Mouse (Mus musculus) CH12.LX (cell line): ENCODE measurements around the gene Scn4a. TPM values are rescaled to one million over a fixed set of nuclear protein-coding genes. Genes with fewer than 3 reads are reported as not detected.

Source experiments
- DNase-seq: peaks from one replicate; pipeline ENCODE4 v3.0.0-alpha.2; 2013; ENCODE audit errors: extremely low read depth
- H3K27ac ChIP-seq: 2 replicates; pipeline ENCODE4 v1.5.1; 2012; ENCODE audit warnings: low read depth, mild to moderate bottlenecking, control low read depth, moderate library complexity; ENCODE audit not compliant: insufficient read depth
- H3K27me3 ChIP-seq: replicated peaks from 2 replicates; pipeline ENCODE3; 2012; ENCODE audit warnings: inconsistent platforms
- H3K36me3 ChIP-seq, 2 experiments: replicated peaks in 1 of 2; 2 replicates each; pipeline versions ENCODE3 to v1.6.1; 2012; ENCODE audit warnings: inconsistent platforms in 1 of 2, low read length in 1 of 2, mild to moderate bottlenecking in 1 of 2, mixed read lengths in 1 of 2, moderate library complexity in 1 of 2; ENCODE audit not compliant: control insufficient read depth in 1 of 2, insufficient read depth in 1 of 2
- H3K4me1 ChIP-seq, 2 experiments: 2 replicates each; pipeline ENCODE4 v1.6.1; 2012; ENCODE audit warnings: inconsistent platforms in 1 of 2, moderate library complexity in 1 of 2; ENCODE audit not compliant: insufficient read depth in 2 of 2, control insufficient read depth in 1 of 2
- H3K4me2 ChIP-seq: 2 replicates; pipeline ENCODE4 v1.6.1; 2012; ENCODE audit warnings: low read depth, mild to moderate bottlenecking, control low read depth; ENCODE audit not compliant: poor library complexity, insufficient read depth, severe bottlenecking
- H3K4me3 ChIP-seq, 3 experiments: fragments of 150-350 bp in 1 of 3; sonication (generic) in 1 of 3; replicated peaks in 1 of 3; 2 replicates each; pipeline versions ENCODE3 to v1.5.1; 2011 to 2012; ENCODE audit warnings: low read depth in 2 of 3, low read length in 2 of 3, mild to moderate bottlenecking in 2 of 3, moderate library complexity in 2 of 3, control low read depth in 1 of 3, improper control_type of control experiment in 1 of 3, inconsistent platforms in 1 of 3, mixed read lengths in 1 of 3; ENCODE audit not compliant: poor library complexity in 1 of 3
- H3K79me2 ChIP-seq: replicated peaks from 2 replicates; pipeline ENCODE4 v1.6.1; 2012; ENCODE audit warnings: mild to moderate bottlenecking, moderate library complexity; ENCODE audit not compliant: control insufficient read depth, poor library complexity, insufficient read depth, severe bottlenecking; ENCODE audit errors: extremely low read depth
- H3K9ac ChIP-seq: 2 replicates; pipeline ENCODE4 v1.6.1; 2012; ENCODE audit warnings: low read depth, mild to moderate bottlenecking, control low read depth, moderate library complexity; ENCODE audit not compliant: insufficient read depth
- H3K9me3 ChIP-seq: replicated peaks from 2 replicates; pipeline ENCODE3; 2012; ENCODE audit warnings: low read length, inconsistent platforms, mixed read lengths
- CTCF ChIP-seq, 2 experiments: IDR thresholded peaks in 1 of 2; conservative IDR thresholded peaks in 1 of 2; 2 replicates each; pipeline ENCODE4 v1.5.1; 2011 to 2012; ENCODE audit warnings: low read depth in 2 of 2, low read length in 2 of 2, improper control_type of control experiment in 1 of 2, inconsistent platforms in 1 of 2, mild to moderate bottlenecking in 1 of 2, moderate library complexity in 1 of 2
- EP300 ChIP-seq: IDR thresholded peaks from 2 replicates; pipeline ENCODE4 v1.6.1; 2011; ENCODE audit warnings: low read length, improper control_type of control experiment
- JUND ChIP-seq: conservative IDR thresholded peaks from 2 replicates; pipeline ENCODE4 v1.6.1; 2011; ENCODE audit warnings: low read depth, low read length, improper control_type of control experiment
- MAFK ChIP-seq: IDR thresholded peaks from 2 replicates; pipeline ENCODE4 v1.6.1; 2011; ENCODE audit warnings: low read length, improper control_type of control experiment; ENCODE audit not compliant: insufficient replicate concordance
- MEF2A ChIP-seq: IDR thresholded peaks from 2 replicates; pipeline ENCODE4 v1.6.1; 2014; ENCODE audit warnings: low read depth, mild to moderate bottlenecking, inconsistent platforms, low read length, improper control_type of control experiment, borderline replicate concordance
- NELFE ChIP-seq: IDR thresholded peaks from 2 replicates; pipeline ENCODE4 v1.6.1; 2011; ENCODE audit warnings: low read depth, low read length, improper control_type of control experiment
- NRF1 ChIP-seq: IDR thresholded peaks from 2 replicates; pipeline ENCODE4 v1.6.1; 2014; ENCODE audit warnings: low read depth, mild to moderate bottlenecking, inconsistent platforms, low read length, improper control_type of control experiment, moderate library complexity
- POLR2A ChIP-seq: IDR thresholded peaks from 2 replicates; pipeline ENCODE4 v1.6.1; 2011; ENCODE audit warnings: low read depth, mild to moderate bottlenecking, improper control_type of control experiment, low read length
- RAD21 ChIP-seq: IDR thresholded peaks from 2 replicates; pipeline ENCODE4 v1.6.1; 2011; ENCODE audit warnings: low read depth, mild to moderate bottlenecking, low read length, improper control_type of control experiment, moderate library complexity
- RCOR1 ChIP-seq: conservative IDR thresholded peaks from 2 replicates; pipeline ENCODE4 v1.6.1; 2012; ENCODE audit warnings: low read depth, mild to moderate bottlenecking, inconsistent platforms, low read length, improper control_type of control experiment
- SMC3 ChIP-seq: IDR thresholded peaks from 2 replicates; pipeline ENCODE4 v1.6.1; 2011; ENCODE audit warnings: low read depth, low read length, improper control_type of control experiment
- TCF12 ChIP-seq: IDR thresholded peaks from 2 replicates; pipeline ENCODE4 v1.6.1; 2014; ENCODE audit warnings: low read depth, mild to moderate bottlenecking, inconsistent platforms, low read length, improper control_type of control experiment
- UBTF ChIP-seq: IDR thresholded peaks from 2 replicates; pipeline ENCODE4 v1.6.1; 2012; ENCODE audit warnings: low read depth, mild to moderate bottlenecking, inconsistent platforms, low read length, improper control_type of control experiment, moderate library complexity
- USF2 ChIP-seq: conservative IDR thresholded peaks from 2 replicates; pipeline ENCODE4 v1.6.1; 2011; ENCODE audit warnings: low read depth, low read length, improper control_type of control experiment
- ZKSCAN1 ChIP-seq: IDR thresholded peaks from 2 replicates; pipeline ENCODE4 v1.6.1; 2012; ENCODE audit warnings: low read depth, inconsistent platforms, low read length, improper control_type of control experiment, borderline replicate concordance
- ZMIZ1 ChIP-seq: IDR thresholded peaks from 2 replicates; pipeline ENCODE4 v1.6.1; 2012; ENCODE audit warnings: low read depth, mild to moderate bottlenecking, inconsistent platforms, low read length, improper control_type of control experiment
- ZNF384 ChIP-seq: IDR thresholded peaks from 2 replicates; pipeline ENCODE4 v1.6.1; 2012; ENCODE audit warnings: low read depth, low read length, improper control_type of control experiment, inconsistent platforms
- dilution Hi-C: fragments of 300-500 bp; cut with MboI; formaldehyde crosslinking; loops from 2 replicates; pipeline ENCODE4 v1.14.3; 2020; ENCODE audit warnings: low sequenced_read_pairs; ENCODE audit not compliant: extremely low pct_unique_long_range_greater_than_20kb, extremely low pct_ligation_motif_present
- in situ Hi-C: fragments of 300-500 bp; cut with MboI; formaldehyde crosslinking; loops from 3 replicates; pipeline ENCODE4 v1.14.3; 2019; ENCODE audit warnings: low sequenced_read_pairs, low pct_ligation_motif_present, low pct_unique_long_range_greater_than_20kb, mixed read lengths
- polyA plus RNA-seq: library from polyadenylated mRNA; unstranded; fragments of >175 nt; gene quantifications from 2 replicates; pipeline ENCODE4 v1.2.1, GENCODE M21; 2012; ENCODE audit warnings: low read depth; ENCODE audit not compliant: insufficient read length
- total RNA-seq, 2 experiments: library from RNA; depleted of rRNA; stranded (reverse); fragments of 300-350 nt in 1 of 2; fragments of >200 nt in 1 of 2; gene quantifications; 2 replicates each; pipeline ENCODE4 v1.2.3; 2012 to 2014

Gene Scn4a
- total and polyA plus RNA-seq, 3 experiments = 0.55 to 0.97 (median 0.64) TPM

DNA sequence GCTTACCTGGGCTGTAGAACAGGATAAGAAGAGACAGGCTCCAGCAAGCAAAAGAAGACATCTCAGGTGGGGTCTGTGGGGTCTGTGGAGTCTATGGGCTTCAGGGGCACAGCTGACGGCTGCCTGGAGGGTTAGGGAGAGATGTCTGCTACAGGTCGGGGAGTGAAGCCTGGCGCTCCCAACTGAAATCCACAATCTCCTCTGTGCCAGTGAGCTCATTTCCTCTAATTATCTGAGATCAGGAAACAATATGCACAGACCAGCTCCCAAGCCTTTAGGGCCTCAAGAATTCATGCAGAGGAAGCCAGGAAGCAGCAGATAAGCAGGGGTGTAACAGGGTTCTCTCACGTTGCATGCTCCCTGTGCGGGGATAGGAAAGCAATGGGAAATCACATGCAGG is 29.3 kb upstream of the Scn4a start:
- in situ Hi-C loops = no loop called here
- H3K9ac ChIP-seq = no peak overlapping the region

DNA sequence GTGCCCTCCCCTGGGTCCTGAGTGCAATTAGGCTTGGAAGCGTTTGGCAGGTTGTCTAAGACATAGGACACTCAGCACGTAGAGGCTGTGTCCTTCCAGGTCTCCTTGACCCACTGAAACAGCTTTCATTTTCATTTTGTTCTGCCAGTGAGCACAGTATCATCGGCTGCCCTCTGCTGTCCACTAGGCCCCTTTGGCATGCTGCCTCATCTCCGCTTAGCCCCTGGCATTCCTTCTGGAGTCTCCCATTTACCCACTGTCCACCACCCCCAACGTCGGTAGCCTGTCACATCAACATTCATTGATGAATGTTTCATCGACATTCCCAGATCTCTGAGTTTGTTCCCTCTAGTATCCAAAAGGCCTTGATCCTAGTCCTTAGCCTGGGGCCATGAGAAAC is 28.8 kb upstream of the Scn4a start:
- Histone ChIP-seq H3K79me2 (no peaks in the 10 kb centered on the region; the same call in 1 of the 2 replicates), H3K27me3 (no peaks in the 10 kb centered on the region), H3K27ac (no peak overlapping the region), H3K9me3 (no peaks in the 10 kb centered on the region), H3K4me2 (no peak overlapping the region), H3K36me3 (peaks cover 40 to 70% of the 10 kb centered on the region in 2 experiments), H3K9ac (no peak overlapping the region), H3K4me3 (no peak overlapping the region), H3K4me1 (peaks cover 4 to 17% of the 10 kb centered on the region in 2 experiments)
- TF ChIP-seq SMC3 (0 out of 2 replicates have a peak, but pooled peaks have one; percentile 15), CTCF (conservative IDR thresholded peaks at IDR 0.05 in 1 of 2, IDR thresholded peaks at IDR 0.05 in 1 of 2; ENCODE audit: low read depth in 2 of 2, low read length in 2 of 2) (peak in 1 of 2 experiments; percentile 36; a peak in 2 of 4 replicates), RCOR1 (no peak)
- in situ Hi-C loops = no loop called here
- no peak for DNase-seq
- dilution Hi-C loops = no loop called here

More for the DNA sequence above, 29.3 kb upstream of the Scn4a start:
- Histone ChIP-seq H3K79me2 (no peaks in the 10 kb centered on the region; the same call in 1 of the 2 replicates), H3K4me1 (peaks cover 4 to 17% of the 10 kb centered on the region in 2 experiments), H3K9me3 (no peaks in the 10 kb centered on the region), H3K4me2 (no peak overlapping the region), H3K36me3 (peaks cover 38 to 65% of the 10 kb centered on the region in 2 experiments), H3K27ac (no peak overlapping the region), H3K4me3 (no peak overlapping the region), H3K27me3 (no peaks in the 10 kb centered on the region)
- DNase-seq = no peak
- dilution Hi-C loops = no loop called here
- TF ChIP-seq POLR2A (no peak), ZKSCAN1 (no peak), USF2 (no peak), MAFK (no peak), NRF1 (no peak), UBTF (no peak), TCF12 (no peak), RAD21 (no peak), RCOR1 (no peak), EP300 (no peak), ZNF384 (no peak), NELFE (no peak), ZMIZ1 (no peak), MEF2A (no peak), JUND (no peak)
